Mouse (Mus musculus): ENCODE measurements around the gene Nepro. TPM values are rescaled to one million over a fixed set of nuclear protein-coding genes. Genes with fewer than 3 reads are reported as not detected.

Gene Nepro
- total RNA-seq, 2 experiments from 2014 or later = 2.6 to 3.1 TPM

GRCm38 (mm10) chr16:44766320-44766892 is 42.3 kb downstream of the Nepro start:
- no peak for DNase-seq (ENCODE audit: low spot score)

- DNase-seq (ENCODE audit: low spot score) = no peak
Measured at GRCm38 (mm10) chr16:44767506-44767905, 43.4 kb downstream of the Nepro start.

GRCm38 (mm10) chr16:44767967-44768366 is 43.9 kb downstream of the Nepro start:
- no peak for DNase-seq (ENCODE audit: low spot score)

- no peak for DNase-seq (ENCODE audit: low spot score)
Measured at GRCm38 (mm10) chr16:44772577-44772976, 48.5 kb downstream of the Nepro start.

- no peak for DNase-seq (ENCODE audit: low spot score)
Measured at GRCm38 (mm10) chr16:44773673-44774072, 49.6 kb downstream of the Nepro start.

- no peak for DNase-seq (ENCODE audit: low spot score)
Measured at GRCm38 (mm10) chr16:44774201-44774600, 50.1 kb downstream of the Nepro start.

GRCm38 (mm10) chr16:44778538-44779147 is 54.5 kb downstream of the Nepro start:
- no peak for DNase-seq (ENCODE audit: low spot score)

GRCm38 (mm10) chr16:44779494-44779893 is 55.4 kb downstream of the Nepro start:
- no peak for DNase-seq (ENCODE audit: low spot score)

GRCm38 (mm10) chr16:44780751-44781150 is 56.6 kb downstream of the Nepro start:
- DNase-seq (ENCODE audit: low spot score) = no peak

Other genes starting within 250 kb of the Nepro start
- gene Boc, start 165.4 kb upstream of the Nepro start, total RNA-seq (2021) = 1 to 10 TPM; 2.5 to 4.8 TPM
- 1 to 10 TPM; 6.1 to 8.8 TPM for gene Gtpbp8, start 22.1 kb downstream of the Nepro start, total RNA-seq (2021)
- under 1 TPM in 1 of 2 experiments, not detected in 1; 0.32 TPM for gene Cd200r1, start 41.4 kb downstream of the Nepro start, total RNA-seq (2021)
- gene Cd200r4, start 87.4 kb downstream of the Nepro start, total RNA-seq (2021) = not detected
- not detected for gene Cd200r2, start 142.8 kb downstream of the Nepro start, total RNA-seq (2021)
- not detected for gene Cd200r3, start 219.4 kb downstream of the Nepro start, total RNA-seq (2021)